Mouse (Mus musculus) heart, adult 2 months (tissue): Measurements from ENCODE around the gene Cks1b.

Source experiments
- CTCF ChIP-seq: fragments of 200-600 bp; IDR thresholded peaks from 2 replicates; pipeline ENCODE4 v1.8.1; 2022; ENCODE audit warnings: antibody characterized with exemption, mild to moderate bottlenecking, moderate library complexity
- EP300 ChIP-seq: fragments of 200-500 bp; IDR thresholded peaks from 2 replicates; pipeline ENCODE4 v1.6.1; 2011; ENCODE audit warnings: low read depth, low read length, control low read depth; ENCODE audit not compliant: insufficient read depth
- POLR2A ChIP-seq: fragments of 200-500 bp; IDR thresholded peaks from 2 replicates; pipeline ENCODE4 v1.6.1; 2011; ENCODE audit warnings: mild to moderate bottlenecking, low read depth, low read length, control low read depth; ENCODE audit not compliant: insufficient read depth

DNA sequence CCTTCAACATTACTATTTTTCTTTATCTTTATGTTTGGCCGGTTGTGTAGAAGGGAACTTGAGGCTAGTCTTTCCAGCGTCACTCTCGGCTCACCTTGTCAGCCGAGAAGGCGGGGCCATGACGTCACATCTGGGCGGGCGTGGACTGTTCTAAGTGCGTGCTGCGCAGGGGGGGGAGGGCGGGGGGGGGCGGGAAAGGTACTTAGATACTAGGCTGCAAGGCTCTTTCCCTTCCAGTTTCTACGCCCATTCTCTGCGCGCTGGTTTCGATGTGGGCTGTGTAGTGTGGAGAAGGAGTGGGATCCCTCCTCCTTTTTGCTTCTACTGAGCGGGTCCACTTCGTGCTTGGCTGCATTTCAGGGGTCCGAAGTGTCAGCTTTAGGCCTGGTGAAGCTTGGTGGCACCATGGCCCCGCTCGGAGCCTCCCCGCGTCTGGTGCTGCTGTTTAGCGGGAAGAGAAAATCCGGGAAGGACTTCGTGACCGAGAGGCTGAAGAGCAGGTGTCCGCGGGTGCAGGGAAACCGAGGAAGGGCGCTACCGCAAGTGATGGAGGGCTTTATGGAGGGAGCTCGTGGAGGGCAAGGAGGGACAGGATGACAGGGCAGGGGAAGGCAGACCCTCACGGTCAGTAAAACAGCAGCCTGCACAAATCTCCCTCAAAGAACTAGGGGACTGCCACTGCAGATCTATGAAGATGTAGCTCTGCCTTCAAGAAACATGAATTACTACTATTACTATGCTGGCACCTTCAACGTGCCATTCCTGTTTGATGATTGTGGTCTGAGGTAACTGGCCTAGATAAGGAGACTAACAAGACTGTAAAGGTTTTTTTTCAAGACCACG lies 41.0 kb upstream of the Cks1b start:
- TF ChIP-seq POLR2A = peak; percentile 62; the same call in 1 of the 2 replicates
- no peak for TF ChIP-seq EP300
- TF ChIP-seq CTCF = no peak
